Mouse (Mus musculus) midbrain, embryonic 15.5 days (tissue): ENCODE measurements around the gene Yod1. TPM values are rescaled to one million over a fixed set of nuclear protein-coding genes. Genes with fewer than 3 reads are reported as not detected.

Experiments used
- ATAC-seq: fragments of 200-750 bp; cut with Nextera tagmentation; replicated peaks from 2 replicates; pipeline ENCODE4 v1.8.0; 2017; ENCODE audit warnings: moderate TSS enrichment
- H3K27ac ChIP-seq: fragments of 300-500 bp; sonication (generic); 2 replicates; pipeline ENCODE4 v1.5.1; 2015; ENCODE audit warnings: mild to moderate bottlenecking, inconsistent platforms
- H3K27me3 ChIP-seq: fragments of 300-500 bp; sonication (generic); replicated peaks from 2 replicates; pipeline ENCODE4 v1.6.1; 2015; ENCODE audit warnings: inconsistent platforms
- H3K36me3 ChIP-seq: fragments of 300-500 bp; sonication (generic); replicated peaks from 2 replicates; pipeline ENCODE4 v1.6.1; 2015; ENCODE audit warnings: inconsistent platforms
- H3K4me1 ChIP-seq: fragments of 300-500 bp; sonication (generic); 2 replicates; pipeline ENCODE4 v1.6.1; 2015; ENCODE audit warnings: inconsistent platforms
- H3K4me2 ChIP-seq: fragments of 300-500 bp; sonication (generic); 2 replicates; pipeline ENCODE4 v1.6.1; 2015; ENCODE audit warnings: inconsistent platforms, mild to moderate bottlenecking, moderate library complexity
- H3K4me3 ChIP-seq: fragments of 300-500 bp; sonication (generic); 2 replicates; pipeline ENCODE4 v1.5.1; 2015; ENCODE audit warnings: mild to moderate bottlenecking, inconsistent platforms
- H3K9ac ChIP-seq: fragments of 300-500 bp; sonication (generic); 2 replicates; pipeline ENCODE4 v1.6.1; 2015; ENCODE audit warnings: mild to moderate bottlenecking, inconsistent platforms
- H3K9me3 ChIP-seq: fragments of 300-500 bp; sonication (generic); 2 replicates; pipeline ENCODE4 v1.6.1; 2016; ENCODE audit warnings: inconsistent platforms
- WGBS: fragments of 180-500 bp; shearing (Covaris S2); methylation state at CpG from one replicate; pipeline ENCODE4 v1.1.7; 2015; ENCODE audit warnings: mixed read lengths; 5-methylcytosine and 5-hydroxymethylcytosine counted together
- polyA plus RNA-seq: library from polyadenylated mRNA; unstranded; fragments of >200 nt; fragmentation: Nextera tagmentation; extraction: Ambion mirVana; gene quantifications from 2 replicates; pipeline ENCODE4 v1.2.1, GENCODE M21; 2015

Yod1 gene
- polyA plus RNA-seq, 1 experiment from 2014 or later: 17.6 TPM

GRCm38 (mm10) chr1:130734452-130734851, 17.3 kb downstream of the Yod1 start:
- ATAC-seq: no peak
- no peak overlapping the region for H3K4me2 ChIP-seq
- 48% methylated on average over 5 of the region's 5 CpGs for WGBS

GRCm38 (mm10) chr1:130734852-130735251, 17.7 kb downstream of the Yod1 start:
- no peaks in the 10 kb centered on the region for H3K4me1 ChIP-seq
- H3K9ac ChIP-seq: no peak overlapping the region
- no peaks in the 10 kb centered on the region for H3K27me3 ChIP-seq
- H3K9me3 ChIP-seq: no peaks in the 10 kb centered on the region
- H3K4me3 ChIP-seq: no peak overlapping the region
- no peak overlapping the region for H3K4me2 ChIP-seq
- no peaks in the 10 kb centered on the region for H3K36me3 ChIP-seq
- 76% methylated on average over 8 of the region's 8 CpGs for WGBS
- no peak overlapping the region for H3K27ac ChIP-seq
- no peak for ATAC-seq

More at GRCm38 (mm10) chr1:130734452-130734851, 17.3 kb downstream of the Yod1 start:
- H3K27ac ChIP-seq: no peak overlapping the region
- H3K4me3 ChIP-seq: no peak overlapping the region
- no peaks in the 10 kb centered on the region for H3K9me3 ChIP-seq
- no peaks in the 10 kb centered on the region for H3K4me1 ChIP-seq
- no peaks in the 10 kb centered on the region for H3K36me3 ChIP-seq
- H3K27me3 ChIP-seq: no peaks in the 10 kb centered on the region
- H3K9ac ChIP-seq: no peak overlapping the region

GRCm38 (mm10) chr1:130737411-130737881, 20.3 kb downstream of the Yod1 start:
- H3K27ac ChIP-seq: no peak overlapping the region
- no peaks in the 10 kb centered on the region for H3K36me3 ChIP-seq
- H3K4me3 ChIP-seq: no peak overlapping the region
- ATAC-seq: no peak
- no peaks in the 10 kb centered on the region for H3K4me1 ChIP-seq
- no peaks in the 10 kb centered on the region for H3K9me3 ChIP-seq
- no peak overlapping the region for H3K9ac ChIP-seq
- no peaks in the 10 kb centered on the region for H3K27me3 ChIP-seq
- WGBS: 33% methylated on average over 11 of the region's 11 CpGs
- H3K4me2 ChIP-seq: no peak overlapping the region

- 88% methylated on average over 7 of the region's 7 CpGs for WGBS
Measured at GRCm38 (mm10) chr1:130737916-130738315, 20.8 kb downstream of the Yod1 start.

GRCm38 (mm10) chr1:130738551-130739106, 21.5 kb downstream of the Yod1 start:
- Histone ChIP-seq H3K4me1 (no peaks in the 10 kb centered on the region), H3K9me3 (no peaks in the 10 kb centered on the region), H3K9ac (no peak overlapping the region), H3K27me3 (no peaks in the 10 kb centered on the region), H3K36me3 (no peaks in the 10 kb centered on the region), H3K27ac (no peak overlapping the region), H3K4me2 (no peak overlapping the region), H3K4me3 (no peak overlapping the region)
- WGBS: 86% methylated on average over 3 of the region's 3 CpGs
- ATAC-seq: no peak

More at GRCm38 (mm10) chr1:130737916-130738315, 20.8 kb downstream of the Yod1 start:
- no peak overlapping the region for H3K27ac ChIP-seq
- H3K9ac ChIP-seq: no peak overlapping the region
- no peaks in the 10 kb centered on the region for H3K27me3 ChIP-seq
- no peak overlapping the region for H3K4me2 ChIP-seq
- no peaks in the 10 kb centered on the region for H3K9me3 ChIP-seq
- no peak overlapping the region for H3K4me3 ChIP-seq
- no peak for ATAC-seq
- H3K4me1 ChIP-seq: no peaks in the 10 kb centered on the region
- H3K36me3 ChIP-seq: no peaks in the 10 kb centered on the region

GRCm38 (mm10) chr1:130739636-130740035, 22.5 kb downstream of the Yod1 start:
- 76% methylated on average over 3 of the region's 3 CpGs for WGBS
- no peaks in the 10 kb centered on the region for H3K4me1 ChIP-seq
- H3K4me2 ChIP-seq: no peak overlapping the region
- no peaks in the 10 kb centered on the region for H3K9me3 ChIP-seq
- H3K9ac ChIP-seq: no peak overlapping the region
- H3K36me3 ChIP-seq: no peaks in the 10 kb centered on the region
- H3K4me3 ChIP-seq: no peak overlapping the region
- no peak for ATAC-seq
- H3K27ac ChIP-seq: no peak overlapping the region
- H3K27me3 ChIP-seq: no peaks in the 10 kb centered on the region

GRCm38 (mm10) chr1:130740227-130740648, 23.1 kb downstream of the Yod1 start:
- Histone ChIP-seq H3K27ac (no peak overlapping the region), H3K27me3 (no peaks in the 10 kb centered on the region), H3K36me3 (no peaks in the 10 kb centered on the region), H3K4me1 (no peaks in the 10 kb centered on the region), H3K4me3 (no peak overlapping the region), H3K9ac (no peak overlapping the region), H3K9me3 (no peaks in the 10 kb centered on the region), H3K4me2 (no peak overlapping the region)
- ATAC-seq: no peak
- 69% methylated on average over 4 of the region's 4 CpGs for WGBS

- H3K27me3 ChIP-seq: no peaks in the 10 kb centered on the region
- H3K27ac ChIP-seq: no peak overlapping the region
- H3K36me3 ChIP-seq: no peaks in the 10 kb centered on the region
- no peak for ATAC-seq
- H3K4me2 ChIP-seq: no peak overlapping the region
- H3K9me3 ChIP-seq: no peaks in the 10 kb centered on the region
- no peak overlapping the region for H3K9ac ChIP-seq
- no peaks in the 10 kb centered on the region for H3K4me1 ChIP-seq
- 58% methylated on average over 15 of the region's 15 CpGs for WGBS
- no peak overlapping the region for H3K4me3 ChIP-seq
Measured at GRCm38 (mm10) chr1:130740781-130741720, 23.9 kb downstream of the Yod1 start.

- Histone ChIP-seq H3K36me3 (no peaks in the 10 kb centered on the region), H3K9me3 (no peaks in the 10 kb centered on the region), H3K27me3 (no peaks in the 10 kb centered on the region), H3K4me3 (no peak overlapping the region), H3K4me2 (no peak overlapping the region), H3K4me1 (no peaks in the 10 kb centered on the region), H3K27ac (no peak overlapping the region), H3K9ac (no peak overlapping the region)
- ATAC-seq: no peak
- 88% methylated on average over 7 of the region's 7 CpGs for WGBS
Measured at GRCm38 (mm10) chr1:130742201-130742600, 25.1 kb downstream of the Yod1 start.

GRCm38 (mm10) chr1:130743775-130744174, 26.6 kb downstream of the Yod1 start:
- H3K36me3 ChIP-seq: no peaks in the 10 kb centered on the region
- H3K4me1 ChIP-seq: no peaks in the 10 kb centered on the region
- H3K9ac ChIP-seq: no peak overlapping the region
- H3K4me2 ChIP-seq: no peak overlapping the region
- H3K9me3 ChIP-seq: no peaks in the 10 kb centered on the region
- ATAC-seq: no peak
- 89% methylated on average over 1 of the region's 1 CpGs for WGBS
- H3K27ac ChIP-seq: no peak overlapping the region
- H3K27me3 ChIP-seq: no peaks in the 10 kb centered on the region
- H3K4me3 ChIP-seq: no peak overlapping the region

- Histone ChIP-seq H3K4me1 (no peaks in the 10 kb centered on the region), H3K36me3 (no peaks in the 10 kb centered on the region), H3K4me2 (no peak overlapping the region), H3K27me3 (no peaks in the 10 kb centered on the region), H3K4me3 (no peak overlapping the region), H3K9me3 (no peaks in the 10 kb centered on the region), H3K9ac (no peak overlapping the region), H3K27ac (no peak overlapping the region)
- 84% methylated on average over 2 of the region's 2 CpGs for WGBS
- no peak for ATAC-seq
Measured at GRCm38 (mm10) chr1:130744217-130744616, 27.1 kb downstream of the Yod1 start.

GRCm38 (mm10) chr1:130744961-130745360, 27.8 kb downstream of the Yod1 start:
- H3K27ac ChIP-seq: no peak overlapping the region
- no peak overlapping the region for H3K4me2 ChIP-seq
- H3K27me3 ChIP-seq: no peaks in the 10 kb centered on the region
- no peaks in the 10 kb centered on the region for H3K4me1 ChIP-seq
- H3K4me3 ChIP-seq: no peak overlapping the region
- no peak overlapping the region for H3K9ac ChIP-seq
- no peaks in the 10 kb centered on the region for H3K36me3 ChIP-seq
- 90% methylated on average over 5 of the region's 5 CpGs for WGBS
- no peak for ATAC-seq
- no peaks in the 10 kb centered on the region for H3K9me3 ChIP-seq
